12 mouse cellular contexts compared by ENCODE assay signal in genomic region chr12:31148417-31149356, GRCm38 (mm10).
DNase-seq lines count a peak whose midpoint lies in the region; ATAC-seq and TF ChIP-seq lines count a peak whose summit lies in the region.
"Had no signal": no experiment of that assay in that cellular context is flagged by ENCODE, and none has a peak within 500 bp of the region (broad histone marks: within the 10 kb centered on the region; RNA-seq: fewer than 3 reads in every experiment).

No protein-coding gene starts in this region.

- H3K36me3 ChIP-seq in forebrain, embryonic 11.5 days (ENCODE audit: control insufficient read depth, insufficient read depth, low read length), result no peaks in the 10 kb centered on the region
- H3K36me3 ChIP-seq: limb, embryonic 15.5 days had no signal

- WGBS in lung, adult 2 months, result 48% methylated on average over 11 of the region's 11 CpGs
- WGBS in forebrain, embryonic 11.5 days, result 76% methylated on average over 11 of the region's 11 CpGs

- no peak for TF ChIP-seq POLR2A in lung, adult 2 months (IDR thresholded peaks at IDR 0.05; ENCODE audit: borderline replicate concordance, extremely low read depth, low read depth, low read length)

- TF ChIP-seq CTCF in lung, adult 2 months (IDR thresholded peaks at IDR 0.05; ENCODE audit: insufficient read depth, low read length), result 0 out of 2 replicates have a peak, but pooled peaks have one; percentile 10

- no peak overlapping the region for H3K9ac ChIP-seq in forebrain, embryonic 11.5 days (ENCODE audit: low read length)
- H3K9ac ChIP-seq: limb, embryonic 15.5 days had no signal

- no peak overlapping the region for H3K4me3 ChIP-seq in lung, adult 2 months (replicated peaks; ENCODE audit: extremely low read depth, low read depth, low read length)
- H3K4me3 ChIP-seq in forebrain, embryonic 11.5 days (ENCODE audit: low read depth, low read length), result no peak overlapping the region
- H3K4me3 ChIP-seq: erythroblast, embryonic 14.5 days; limb, embryonic 15.5 days; megakaryocyte, embryonic 14.5 days had no signal

- no peak overlapping the region for H3K27ac ChIP-seq in forebrain, embryonic 11.5 days (ENCODE audit: low read depth, low read length)
- H3K27ac ChIP-seq: limb, embryonic 15.5 days had no signal

- peaks cover 7% of the 10 kb centered on the region for H3K4me1 ChIP-seq in lung, adult 2 months (ENCODE audit: control insufficient read depth, insufficient read depth, low read length)
- H3K4me1 ChIP-seq in forebrain, embryonic 11.5 days (replicated peaks; ENCODE audit: control insufficient read depth, insufficient read depth, low read length), result no peaks in the 10 kb centered on the region
- H3K4me1 ChIP-seq: limb, embryonic 15.5 days; megakaryocyte, embryonic 14.5 days had no signal

- DNase-seq in adrenal gland, postnatal 14 days, result peak; percentile 68
- no peak for DNase-seq in adrenal gland, postnatal 25 days
- no peak for DNase-seq in lung, adult 2 months
- no peak for DNase-seq in lung, postnatal 25 days (ENCODE audit: low spot score)
- DNase-seq in kidney, adult 9 months, result peak; percentile 62
- DNase-seq in lung, postnatal 4 days, result peak; percentile 32 to 47
- DNase-seq in forebrain, embryonic 11.5 days (ENCODE audit: low spot score), result no peak
- DNase-seq in left cerebral cortex, adult 9 months (ENCODE audit: low spot score in 2 of 2), result no peak

- no peak for ATAC-seq in forebrain, embryonic 11.5 days (replicated peaks; ENCODE audit: low FRiP score)

- no peak overlapping the region for H3K4me2 ChIP-seq in forebrain, embryonic 11.5 days (ENCODE audit: low read depth, low read length, severe bottlenecking)
- H3K4me2 ChIP-seq: heart, embryonic 11.5 days; limb, embryonic 15.5 days had no signal

- H3K27me3 ChIP-seq in forebrain, embryonic 11.5 days (ENCODE audit: control insufficient read depth, insufficient read depth, low read length), result no peaks in the 10 kb centered on the region
- H3K27me3 ChIP-seq: limb, embryonic 15.5 days; megakaryocyte, embryonic 14.5 days had no signal

- no peaks in the 10 kb centered on the region for H3K9me3 ChIP-seq in forebrain, embryonic 11.5 days (ENCODE audit: control insufficient read depth, low read length)
- H3K9me3 ChIP-seq: limb, embryonic 15.5 days had no signal

Comparison
In these comparisons a context has a peak if more than half of its experiments do, and no peak if none do; other contexts are left out.
1. DNase-seq: peak in adrenal gland, postnatal 14 days (single experiment), kidney, adult 9 months (single experiment) and lung, postnatal 4 days (2 of 2); none in adrenal gland, postnatal 25 days (single experiment), lung, adult 2 months (single experiment), lung, postnatal 25 days (single experiment), forebrain, embryonic 11.5 days (single experiment) and left cerebral cortex, adult 9 months (0 of 2).